Mouse (Mus musculus): ENCODE results near the gene Mapk6. TPM values are rescaled to one million over a fixed set of nuclear protein-coding genes. Genes with fewer than 3 reads are reported as not detected.

Gene Mapk6
- polyA plus RNA-seq, 2 experiments, result 9.3 to 17.1 TPM

DNA sequence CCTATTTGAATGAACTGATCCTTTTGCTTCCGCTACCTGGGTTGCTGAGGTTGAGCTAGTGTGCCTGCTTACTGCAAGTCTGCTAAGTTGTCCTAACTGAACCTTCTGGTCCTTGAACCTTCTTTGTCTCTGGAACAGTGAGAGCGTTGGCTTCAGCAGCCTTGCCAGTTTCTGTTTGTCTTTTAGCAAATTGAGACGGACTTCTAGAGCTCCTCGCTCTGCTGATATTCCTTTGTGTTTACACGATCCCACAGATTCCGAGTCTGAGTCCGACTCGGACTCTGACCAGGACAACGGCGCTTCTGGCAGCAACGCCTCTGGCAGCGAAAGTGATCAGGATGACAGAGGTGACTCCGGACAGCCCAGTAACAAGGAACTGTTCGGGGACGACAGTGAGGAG lies 35.2 kb upstream of the Mapk6 start:
- TF ChIP-seq EP300 (IDR thresholded peaks at IDR 0.05; ENCODE audit: low read depth), result no peak
- no peak for TF ChIP-seq CTCF (IDR thresholded peaks at IDR 0.05; ENCODE audit: low read depth)
- WGBS (ENCODE audit: insufficient replicate concordance), result 80% methylated on average over 15 of the region's 15 CpGs
- ATAC-seq (ENCODE audit: insufficient read depth), result no peak
- Histone ChIP-seq H3K4me3 (ENCODE audit: insufficient read depth in 1 of 2, low read depth in 2 of 2, low read length in 2 of 2) (no peak overlapping the region), H3K36me3 (replicated peaks; ENCODE audit: control insufficient read depth, insufficient read depth, low read depth) (peaks cover 12% of the 10 kb centered on the region), H3K4me1 (replicated peaks; ENCODE audit: control insufficient read depth in 2 of 2, insufficient read depth in 2 of 2, low read length in 1 of 2) (peaks cover 8 to 10% of the 10 kb centered on the region in 2 experiments), H3K27me3 (ENCODE audit: control insufficient read depth, insufficient read depth, low read length) (no peaks in the 10 kb centered on the region), H3K27ac (no peak overlapping the region), H3K4me2 (ENCODE audit: low read depth) (no peak overlapping the region), H3K9ac (replicated peaks) (no peak overlapping the region), H3K9me3 (ENCODE audit: control insufficient read depth, low read length) (no peaks in the 10 kb centered on the region)
- no peak for DNase-seq (ENCODE audit: low read depth in 3 of 3, low spot score in 3 of 3)

DNA sequence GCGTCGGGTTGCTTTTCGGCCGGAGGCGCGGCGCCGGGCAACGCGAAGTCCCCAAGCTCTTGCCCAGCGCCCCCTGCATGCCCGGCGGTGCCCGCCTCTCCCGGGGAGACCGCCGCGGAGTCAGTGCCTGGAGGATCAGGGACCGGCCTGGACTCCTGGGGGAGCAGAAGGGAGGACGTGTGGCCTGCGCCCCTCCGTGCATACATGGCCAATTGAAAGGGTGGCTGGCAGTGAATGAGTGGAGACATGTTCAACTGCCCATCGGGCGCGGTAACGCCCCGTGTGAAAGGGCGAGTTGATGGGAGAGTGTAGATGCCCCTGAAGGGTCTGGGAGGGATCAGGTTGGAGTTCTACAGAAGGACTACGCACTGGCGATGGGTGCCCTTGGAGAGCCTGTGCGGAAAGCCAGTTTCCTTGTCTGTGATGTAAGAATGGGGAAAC lies 31.9 kb upstream of the Mapk6 start:
- H3K4me1 ChIP-seq (replicated peaks; ENCODE audit: control insufficient read depth in 2 of 2, insufficient read depth in 2 of 2, low read length in 1 of 2), result peaks cover 8 to 10% of the 10 kb centered on the region in 2 experiments
- no peaks in the 10 kb centered on the region for H3K27me3 ChIP-seq (ENCODE audit: control insufficient read depth, insufficient read depth, low read length)
- DNase-seq (ENCODE audit: low read depth in 3 of 3, low spot score in 3 of 3) (no peak), ATAC-seq (ENCODE audit: insufficient read depth) (peak; percentile 78)
- peaks cover 4% of the 10 kb centered on the region; the same call in 1 of the 2 replicates for H3K36me3 ChIP-seq (replicated peaks; ENCODE audit: control insufficient read depth, insufficient read depth, low read depth)
- peak overlapping the region; percentile 24 for H3K27ac ChIP-seq
- peak overlapping the region; percentile 84 for H3K9ac ChIP-seq (replicated peaks)
- H3K4me2 ChIP-seq (ENCODE audit: low read depth), result peak overlapping the region; percentile 69
- TF ChIP-seq EP300 (IDR thresholded peaks at IDR 0.05; ENCODE audit: low read depth) (no peak), CTCF (IDR thresholded peaks at IDR 0.05; ENCODE audit: low read depth) (peak; percentile 56; the same call in 1 of the 2 replicates)
- WGBS (ENCODE audit: insufficient replicate concordance), result under 1% methylated on average over 31 of the region's 31 CpGs
- peak overlapping the region; percentile 82 to 85 for H3K4me3 ChIP-seq (ENCODE audit: insufficient read depth in 1 of 2, low read depth in 2 of 2, low read length in 2 of 2)
- H3K9me3 ChIP-seq (ENCODE audit: control insufficient read depth, low read length), result no peaks in the 10 kb centered on the region

GRCm38 (mm10) chr9:75440796-75441666 lies 31.2 kb upstream of the Mapk6 start, which contains the start of gene Leo1:
TSS of gene Leo1 (plus strand) at chr9:75441524.
- peak within 1 kb of the TSS; percentile 84 for H3K9ac ChIP-seq (replicated peaks)
- H3K4me3 ChIP-seq (ENCODE audit: insufficient read depth in 1 of 2, low read depth in 2 of 2, low read length in 2 of 2), result peak within 1 kb of the TSS; percentile 82 to 85
- H3K27ac ChIP-seq, result peak within 1 kb of the TSS; percentile 64
- under 1% methylated on average over 44 of the region's 45 CpGs for WGBS (ENCODE audit: insufficient replicate concordance)
- H3K36me3 ChIP-seq (replicated peaks; ENCODE audit: control insufficient read depth, insufficient read depth, low read depth), result no peaks in the 10 kb centered on the region
- H3K9me3 ChIP-seq (ENCODE audit: control insufficient read depth, low read length), result no peaks in the 10 kb centered on the region
- peaks cover 8 to 10% of the 10 kb centered on the region in 2 experiments for H3K4me1 ChIP-seq (replicated peaks; ENCODE audit: control insufficient read depth in 2 of 2, insufficient read depth in 2 of 2, low read length in 1 of 2)
- no peaks in the 10 kb centered on the region for H3K27me3 ChIP-seq (ENCODE audit: control insufficient read depth, insufficient read depth, low read length)
- H3K4me2 ChIP-seq (ENCODE audit: low read depth), result peak within 1 kb of the TSS; percentile 69
- DNase-seq (ENCODE audit: low read depth in 3 of 3, low spot score in 3 of 3), result peak; percentile 79 to 84 (median 79)
- no peak for TF ChIP-seq CTCF (IDR thresholded peaks at IDR 0.05; ENCODE audit: low read depth)
- no peak for TF ChIP-seq EP300 (IDR thresholded peaks at IDR 0.05; ENCODE audit: low read depth)
- peak; percentile 87 for ATAC-seq (ENCODE audit: insufficient read depth)

DNA sequence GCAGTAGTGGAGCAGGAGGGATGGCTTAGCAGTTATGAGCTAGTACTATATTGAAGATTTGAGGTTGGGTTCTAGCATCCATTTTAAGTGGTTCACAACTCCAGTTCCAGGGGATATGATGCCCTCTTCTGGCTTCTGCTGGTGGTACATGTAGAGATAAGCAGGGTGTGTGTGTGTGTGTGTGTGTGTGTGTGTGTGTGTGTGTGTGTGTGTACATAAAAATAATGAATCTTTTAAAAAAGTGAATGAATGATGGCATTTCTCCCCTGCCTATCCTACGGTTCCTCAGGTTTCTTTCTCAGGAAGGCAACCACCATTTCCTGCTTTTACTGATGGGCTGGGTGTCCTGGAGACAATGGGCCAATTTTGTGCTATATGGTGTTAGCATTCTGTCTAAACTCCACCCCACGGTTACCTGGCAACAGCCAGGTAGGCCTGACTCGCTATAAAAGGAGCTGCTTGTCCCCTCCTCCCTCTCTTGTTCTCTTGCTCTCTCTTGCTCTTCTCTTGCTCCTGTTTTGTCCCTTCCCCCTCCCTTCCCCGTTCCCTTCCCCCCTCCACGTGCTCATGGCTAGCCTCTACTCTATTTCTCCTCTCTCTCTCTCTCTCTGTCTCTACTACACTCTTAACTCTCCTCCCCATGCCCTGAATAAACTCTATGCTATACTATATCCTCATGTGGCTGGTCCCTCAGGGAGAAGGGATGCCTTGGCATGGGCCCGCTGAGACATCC lies 28.0 kb upstream of the Mapk6 start:
- Histone ChIP-seq H3K4me2 (ENCODE audit: low read depth) (no peak overlapping the region), H3K36me3 (replicated peaks; ENCODE audit: control insufficient read depth, insufficient read depth, low read depth) (no peaks in the 10 kb centered on the region), H3K27ac (no peak overlapping the region), H3K9me3 (ENCODE audit: control insufficient read depth, low read length) (no peaks in the 10 kb centered on the region), H3K27me3 (ENCODE audit: control insufficient read depth, insufficient read depth, low read length) (no peaks in the 10 kb centered on the region), H3K4me1 (replicated peaks; ENCODE audit: control insufficient read depth in 2 of 2, insufficient read depth in 2 of 2, low read length in 1 of 2) (peaks cover 7 to 9% of the 10 kb centered on the region in 2 experiments), H3K9ac (replicated peaks) (no peak overlapping the region), H3K4me3 (ENCODE audit: insufficient read depth in 1 of 2, low read depth in 2 of 2, low read length in 2 of 2) (no peak overlapping the region)
- DNase-seq (ENCODE audit: low read depth in 3 of 3, low spot score in 3 of 3), result peak; percentile 22 to 42 (median 28)
- ATAC-seq (ENCODE audit: insufficient read depth), result no peak
- no peak for TF ChIP-seq EP300 (IDR thresholded peaks at IDR 0.05; ENCODE audit: low read depth)
- TF ChIP-seq CTCF (IDR thresholded peaks at IDR 0.05; ENCODE audit: low read depth), result peak; percentile 62
- WGBS (ENCODE audit: insufficient replicate concordance), result 28% methylated on average over 6 of the region's 6 CpGs
